Mouse (Mus musculus): ENCODE data around the gene Hinfp. TPM values are rescaled to one million over a fixed set of nuclear protein-coding genes. Genes with fewer than 3 reads are reported as not detected.

Gene Hinfp
- total and polyA plus RNA-seq, 3 experiments: 8.4 to 46.1 (median 22.0) TPM

DNA sequence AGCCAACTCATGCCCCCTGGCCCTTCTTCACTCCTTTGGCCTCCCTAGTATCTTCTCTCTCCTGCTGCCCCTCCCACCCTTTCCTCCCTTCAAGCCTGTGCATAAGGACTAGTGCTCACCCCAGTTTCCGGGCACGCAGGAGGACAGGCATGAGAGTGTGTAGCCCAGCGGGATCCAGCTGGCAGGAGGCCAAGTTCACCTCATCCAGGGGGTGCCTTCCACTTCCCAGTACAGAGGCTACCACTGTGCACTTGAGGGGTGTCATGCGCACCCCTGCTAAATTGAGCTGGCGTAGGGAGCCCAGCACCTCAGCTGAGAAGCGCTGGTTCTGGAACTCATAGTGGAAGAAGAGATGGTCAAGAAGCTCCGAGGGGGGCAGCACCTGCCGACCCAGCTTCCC, 49.3 kb downstream of the Hinfp start:
- peaks cover 10% of the 10 kb centered on the region; the same call in 1 of the 2 replicates for H3K4me1 ChIP-seq (ENCODE audit: insufficient read depth, low read depth, low read length)
- no peak overlapping the region for H3K4me3 ChIP-seq (ENCODE audit: low read depth, low read length)
- no peak for DNase-seq (ENCODE audit: low spot score)
- TF ChIP-seq POLR2AphosphoS5 (IDR thresholded peaks at IDR 0.05; ENCODE audit: insufficient replicate concordance, low read depth, low read length) (no peak), GATA2 (IDR thresholded peaks at IDR 0.05; ENCODE audit: borderline replicate concordance, low read depth, low read length) (no peak), TAL1 (conservative IDR thresholded peaks at IDR 0.05; ENCODE audit: low read depth, low read length) (no peak), CTCF (IDR thresholded peaks at IDR 0.05; ENCODE audit: low read depth, low read length) (no peak), GATA1 (IDR thresholded peaks at IDR 0.05; ENCODE audit: borderline replicate concordance, low read length) (no peak)
- peaks cover 53% of the 10 kb centered on the region for H3K27me3 ChIP-seq (ENCODE audit: insufficient read depth, low read length)
- no peaks in the 10 kb centered on the region for H3K36me3 ChIP-seq (replicated peaks)
- no peak for ATAC-seq (ENCODE audit: extremely low read depth, insufficient number of reproducible peaks, low FRiP score, poor library complexity, severe bottlenecking)
- H3K9me3 ChIP-seq (replicated peaks): no peaks in the 10 kb centered on the region

DNA sequence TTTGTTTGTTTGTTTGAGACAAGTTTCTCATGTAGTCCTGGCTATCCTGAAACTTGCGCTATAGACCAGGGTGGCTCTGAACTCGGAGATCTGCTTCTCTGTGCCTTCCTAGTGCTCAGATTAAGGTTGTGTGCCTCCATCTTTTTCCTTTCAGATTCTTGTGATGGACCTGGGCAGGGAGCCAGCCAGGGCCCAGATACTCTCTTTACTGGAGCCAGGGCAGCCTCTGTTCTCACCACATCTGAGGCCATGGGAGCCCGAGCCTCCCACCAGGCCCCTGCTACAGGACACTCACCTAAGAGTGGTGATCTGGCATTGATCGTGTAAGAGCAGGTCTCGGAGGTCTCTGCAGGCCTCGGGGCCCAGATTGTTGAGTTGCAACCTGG, 50.3 kb downstream of the Hinfp start:
- H3K4me1 ChIP-seq (ENCODE audit: insufficient read depth, low read depth, low read length): peaks cover 17% of the 10 kb centered on the region
- TF ChIP-seq TAL1 (conservative IDR thresholded peaks at IDR 0.05; ENCODE audit: low read depth, low read length) (no peak), GATA1 (IDR thresholded peaks at IDR 0.05; ENCODE audit: borderline replicate concordance, low read length) (no peak), POLR2AphosphoS5 (IDR thresholded peaks at IDR 0.05; ENCODE audit: insufficient replicate concordance, low read depth, low read length) (no peak), GATA2 (IDR thresholded peaks at IDR 0.05; ENCODE audit: borderline replicate concordance, low read depth, low read length) (no peak), CTCF (IDR thresholded peaks at IDR 0.05; ENCODE audit: low read depth, low read length) (no peak)
- H3K36me3 ChIP-seq (replicated peaks): no peaks in the 10 kb centered on the region
- no peak for ATAC-seq (ENCODE audit: extremely low read depth, insufficient number of reproducible peaks, low FRiP score, poor library complexity, severe bottlenecking)
- DNase-seq (ENCODE audit: low spot score): no peak
- no peaks in the 10 kb centered on the region for H3K9me3 ChIP-seq (replicated peaks)
- no peak overlapping the region for H3K4me3 ChIP-seq (ENCODE audit: low read depth, low read length)
- H3K27me3 ChIP-seq (ENCODE audit: insufficient read depth, low read length): peaks cover 61% of the 10 kb centered on the region

DNA sequence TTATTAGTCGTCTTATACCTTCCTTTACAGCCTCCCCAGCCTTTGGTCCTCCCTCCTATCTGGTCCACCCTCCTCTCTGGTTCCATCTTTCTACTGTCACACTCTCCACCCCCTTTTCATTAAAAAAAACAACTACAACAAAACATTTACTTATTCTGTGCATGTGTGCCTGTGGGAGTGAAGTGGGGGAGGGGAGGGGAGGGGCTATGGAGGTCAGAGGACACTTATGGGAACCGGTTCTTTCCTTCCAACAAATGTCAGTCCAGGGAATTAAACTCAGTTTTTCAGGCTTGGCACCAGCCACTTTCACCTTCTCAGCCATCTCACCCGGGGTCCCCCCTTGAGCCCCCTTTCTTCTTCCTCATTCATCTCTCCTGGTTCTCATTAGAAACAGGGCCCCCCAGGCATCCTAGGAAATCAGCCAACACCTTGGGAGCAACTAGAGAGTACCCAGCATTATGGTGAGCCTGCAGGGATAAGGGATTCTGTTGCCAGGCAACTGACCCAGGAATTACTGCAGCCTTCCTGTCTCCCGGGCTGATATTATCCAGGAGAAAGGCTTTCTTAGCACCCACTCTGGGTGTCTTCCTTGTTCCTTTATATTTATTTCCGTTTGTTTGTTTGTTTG, 50.8 kb downstream of the Hinfp start:
- Histone ChIP-seq H3K36me3 (replicated peaks) (no peaks in the 10 kb centered on the region), H3K27me3 (ENCODE audit: insufficient read depth, low read length) (peaks cover 66% of the 10 kb centered on the region), H3K9me3 (replicated peaks) (no peaks in the 10 kb centered on the region), H3K4me1 (ENCODE audit: insufficient read depth, low read depth, low read length) (peaks cover 22% of the 10 kb centered on the region), H3K4me3 (ENCODE audit: low read depth, low read length) (no peak overlapping the region)
- DNase-seq (ENCODE audit: low spot score) (no peak), ATAC-seq (ENCODE audit: extremely low read depth, insufficient number of reproducible peaks, low FRiP score, poor library complexity, severe bottlenecking) (no peak)
- TF ChIP-seq TAL1 (conservative IDR thresholded peaks at IDR 0.05; ENCODE audit: low read depth, low read length): no peak
- no peak for TF ChIP-seq GATA1 (IDR thresholded peaks at IDR 0.05; ENCODE audit: borderline replicate concordance, low read length)
- TF ChIP-seq POLR2AphosphoS5 (IDR thresholded peaks at IDR 0.05; ENCODE audit: insufficient replicate concordance, low read depth, low read length): no peak
- no peak for TF ChIP-seq GATA2 (IDR thresholded peaks at IDR 0.05; ENCODE audit: borderline replicate concordance, low read depth, low read length)
- no peak for TF ChIP-seq CTCF (IDR thresholded peaks at IDR 0.05; ENCODE audit: low read depth, low read length)

DNA sequence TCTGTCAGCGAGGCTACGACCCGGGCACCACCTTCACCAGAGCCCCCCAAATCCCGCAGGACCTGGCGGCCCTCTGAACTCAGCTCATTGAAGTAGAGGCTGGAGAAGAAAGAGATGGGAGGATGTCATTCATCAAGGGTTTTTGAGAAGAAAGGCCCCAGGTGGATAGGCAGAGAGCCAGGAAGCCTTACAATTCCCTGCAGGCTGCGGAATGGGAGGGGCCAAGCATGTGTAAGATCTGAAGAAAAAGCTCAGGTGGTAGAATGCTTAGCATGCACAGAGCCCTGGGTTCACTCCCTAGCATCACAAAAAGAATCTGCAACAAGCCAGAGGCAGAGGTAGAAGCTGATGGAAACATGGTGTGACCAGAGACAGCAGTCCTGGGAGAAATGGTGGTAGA, 52.0 kb downstream of the Hinfp start:
- H3K4me1 ChIP-seq (ENCODE audit: insufficient read depth, low read depth, low read length): peaks cover 22% of the 10 kb centered on the region
- DNase-seq (ENCODE audit: low spot score): no peak
- no peaks in the 10 kb centered on the region for H3K36me3 ChIP-seq (replicated peaks)
- peaks cover 69% of the 10 kb centered on the region for H3K27me3 ChIP-seq (ENCODE audit: insufficient read depth, low read length)
- ATAC-seq (ENCODE audit: extremely low read depth, insufficient number of reproducible peaks, low FRiP score, poor library complexity, severe bottlenecking): no peak
- no peaks in the 10 kb centered on the region for H3K9me3 ChIP-seq (replicated peaks)
- no peak for TF ChIP-seq TAL1 (conservative IDR thresholded peaks at IDR 0.05; ENCODE audit: low read depth, low read length)
- TF ChIP-seq GATA1 (IDR thresholded peaks at IDR 0.05; ENCODE audit: borderline replicate concordance, low read length): no peak
- TF ChIP-seq CTCF (IDR thresholded peaks at IDR 0.05; ENCODE audit: low read depth, low read length): no peak
- no peak for TF ChIP-seq POLR2AphosphoS5 (IDR thresholded peaks at IDR 0.05; ENCODE audit: insufficient replicate concordance, low read depth, low read length)
- no peak for TF ChIP-seq GATA2 (IDR thresholded peaks at IDR 0.05; ENCODE audit: borderline replicate concordance, low read depth, low read length)
- no peak overlapping the region for H3K4me3 ChIP-seq (ENCODE audit: low read depth, low read length)

DNA sequence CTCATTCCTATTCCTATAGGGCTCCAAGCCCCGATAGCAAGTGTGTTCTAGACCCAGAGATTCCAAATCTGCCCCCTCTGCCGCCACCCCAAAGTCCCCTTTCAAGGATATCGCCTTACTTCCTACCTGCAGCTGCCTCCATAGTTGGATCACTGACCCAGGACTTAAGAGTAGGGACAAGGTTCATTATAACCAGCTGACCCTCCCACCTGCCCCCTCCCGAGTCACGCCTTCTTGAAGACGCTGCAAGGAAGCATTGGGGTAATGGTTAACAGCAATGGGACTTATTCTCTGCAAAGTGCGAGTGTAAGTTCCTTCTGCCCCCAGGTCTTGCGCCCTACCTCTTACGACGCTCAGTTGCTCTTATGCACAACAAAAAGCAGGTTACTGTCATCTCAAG, 54.2 kb downstream of the Hinfp start, which contains the start of gene Pdzd3:
Pdzd3 (minus strand) TSS at position 158 of the 400 bp plus-strand sequence.
- peaks cover 80% of the 10 kb centered on the region for H3K27me3 ChIP-seq (ENCODE audit: insufficient read depth, low read length)
- no peak for TF ChIP-seq TAL1 (conservative IDR thresholded peaks at IDR 0.05; ENCODE audit: low read depth, low read length)
- TF ChIP-seq GATA2 (IDR thresholded peaks at IDR 0.05; ENCODE audit: borderline replicate concordance, low read depth, low read length): no peak
- no peak for TF ChIP-seq GATA1 (IDR thresholded peaks at IDR 0.05; ENCODE audit: borderline replicate concordance, low read length)
- no peak for TF ChIP-seq POLR2AphosphoS5 (IDR thresholded peaks at IDR 0.05; ENCODE audit: insufficient replicate concordance, low read depth, low read length)
- no peaks in the 10 kb centered on the region for H3K9me3 ChIP-seq (replicated peaks)
- ATAC-seq (ENCODE audit: extremely low read depth, insufficient number of reproducible peaks, low FRiP score, poor library complexity, severe bottlenecking) (no peak), DNase-seq (ENCODE audit: low spot score) (no peak)
- no peak within 1 kb of the TSS for H3K4me3 ChIP-seq (ENCODE audit: low read depth, low read length)
- H3K4me1 ChIP-seq (ENCODE audit: insufficient read depth, low read depth, low read length): peaks cover 22% of the 10 kb centered on the region
- no peaks in the 10 kb centered on the region for H3K36me3 ChIP-seq (replicated peaks)

DNA sequence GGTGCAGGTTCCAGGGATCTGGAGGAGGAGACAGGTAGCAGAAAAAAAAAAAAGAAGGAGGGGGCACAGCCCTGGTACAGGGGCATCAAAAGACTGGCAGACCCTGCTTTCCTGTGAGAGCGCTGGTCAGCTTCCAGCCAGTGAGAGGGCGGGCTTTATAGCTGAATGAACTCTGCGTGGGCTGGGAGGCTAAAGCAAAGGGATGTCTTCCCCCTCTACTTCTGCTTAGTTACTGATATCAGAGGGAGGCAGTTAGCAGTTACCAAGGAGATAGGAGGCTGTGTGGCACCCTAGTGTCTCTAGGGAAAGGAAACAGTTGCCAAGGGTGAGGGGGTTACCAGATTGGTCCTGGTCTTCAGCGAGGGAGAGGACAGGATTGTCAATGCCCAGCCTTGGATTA, 55.0 kb downstream of the Hinfp start:
- TF ChIP-seq GATA1 (IDR thresholded peaks at IDR 0.05; ENCODE audit: borderline replicate concordance, low read length) (no peak), POLR2AphosphoS5 (IDR thresholded peaks at IDR 0.05; ENCODE audit: insufficient replicate concordance, low read depth, low read length) (no peak), TAL1 (conservative IDR thresholded peaks at IDR 0.05; ENCODE audit: low read depth, low read length) (no peak), GATA2 (IDR thresholded peaks at IDR 0.05; ENCODE audit: borderline replicate concordance, low read depth, low read length) (no peak), CTCF (IDR thresholded peaks at IDR 0.05; ENCODE audit: low read depth, low read length) (no peak)
- DNase-seq (ENCODE audit: low spot score) (no peak), ATAC-seq (ENCODE audit: extremely low read depth, insufficient number of reproducible peaks, low FRiP score, poor library complexity, severe bottlenecking) (no peak)
- Histone ChIP-seq H3K4me1 (ENCODE audit: insufficient read depth, low read depth, low read length) (peaks cover 20% of the 10 kb centered on the region), H3K36me3 (replicated peaks) (no peaks in the 10 kb centered on the region), H3K9me3 (replicated peaks) (no peaks in the 10 kb centered on the region), H3K4me3 (ENCODE audit: low read depth, low read length) (no peak overlapping the region), H3K27me3 (ENCODE audit: insufficient read depth, low read length) (peaks cover 79% of the 10 kb centered on the region)

Measured in G1E (cell line).